Mouse (Mus musculus): ENCODE results near the gene Olfr1497.

- TF ChIP-seq CTCF (conservative IDR thresholded peaks at IDR 0.05 in 1 of 2, IDR thresholded peaks at IDR 0.05 in 1 of 2; ENCODE audit: low read depth in 2 of 2, low read length in 2 of 2) (peak; percentile 39 to 66; a peak in 3 of 4 replicates), EP300 (IDR thresholded peaks at IDR 0.05; ENCODE audit: low read length) (no peak), CHD1 (IDR thresholded peaks at IDR 0.05; ENCODE audit: low read depth, low read length) (no peak)
These were observed 20.8 kb upstream of the Olfr1497 start for GRCm38 (mm10) chr19:13818827-13819226.

Measured in CH12.LX (cell line).